Mouse (Mus musculus): ENCODE measurements around the gene Arid1b. TPM values are rescaled to one million over a fixed set of nuclear protein-coding genes. Genes with fewer than 3 reads are reported as not detected.
"Not testable (repeated sequence)": the region's sequence is repeated elsewhere in the genome, so short reads cannot be mapped to it uniquely, and the experiment has no call there.

Arid1b gene
- polyA plus RNA-seq, 1 experiment from 2014 or later = 7.2 TPM

- DNase-seq (ENCODE audit: low spot score) = no peak
- ATAC-seq = peak; percentile 50
- H3K4me1 ChIP-seq (ENCODE audit: insufficient read depth, low read depth, low read length) = peaks cover 9% of the 10 kb centered on the region; the same call in 1 of the 2 replicates
- no peaks in the 10 kb centered on the region for H3K27me3 ChIP-seq (replicated peaks; ENCODE audit: insufficient read depth, low read length)
- H3K4me2 ChIP-seq (replicated peaks; ENCODE audit: low read depth, low read length) = no peak overlapping the region
- TF ChIP-seq EP300 (IDR thresholded peaks at IDR 0.05) = no peak
- no peak for TF ChIP-seq CTCF (IDR thresholded peaks at IDR 0.05)
- H3K36me3 ChIP-seq (ENCODE audit: insufficient read depth, low read length) = no peaks in the 10 kb centered on the region
- no peak overlapping the region for H3K27ac ChIP-seq (ENCODE audit: low read length)
- no peak overlapping the region for H3K9ac ChIP-seq (replicated peaks; ENCODE audit: low read depth)
- no peaks in the 10 kb centered on the region for H3K9me3 ChIP-seq (ENCODE audit: low read length)
- 45% methylated on average over 16 of the region's 16 CpGs for WGBS
- H3K4me3 ChIP-seq (ENCODE audit: low read depth, low read length) = no peak overlapping the region
These were observed 97.4 kb downstream of the Arid1b start for GRCm38 (mm10) chr17:5091490-5091889.

GRCm38 (mm10) chr17:5091934-5092333 is 97.8 kb downstream of the Arid1b start:
- Histone ChIP-seq H3K36me3 (ENCODE audit: insufficient read depth, low read length) (no peaks in the 10 kb centered on the region), H3K4me2 (replicated peaks; ENCODE audit: low read depth, low read length) (no peak overlapping the region), H3K27ac (ENCODE audit: low read length) (no peak overlapping the region), H3K9ac (replicated peaks; ENCODE audit: low read depth) (no peak overlapping the region), H3K27me3 (replicated peaks; ENCODE audit: insufficient read depth, low read length) (no peaks in the 10 kb centered on the region), H3K4me3 (ENCODE audit: low read depth, low read length) (no peak overlapping the region), H3K4me1 (ENCODE audit: insufficient read depth, low read depth, low read length) (peaks cover 9% of the 10 kb centered on the region; the same call in 1 of the 2 replicates), H3K9me3 (ENCODE audit: low read length) (no peaks in the 10 kb centered on the region)
- ATAC-seq (no peak), DNase-seq (ENCODE audit: low spot score) (no peak)
- WGBS = 50% methylated on average over 10 of the region's 10 CpGs
- TF ChIP-seq EP300 (IDR thresholded peaks at IDR 0.05) (no peak), CTCF (IDR thresholded peaks at IDR 0.05) (no peak)

- not testable (repeated sequence) for H3K27me3 ChIP-seq (replicated peaks; ENCODE audit: insufficient read depth, low read length); H3K9me3 ChIP-seq (ENCODE audit: low read length); DNase-seq (ENCODE audit: low spot score); H3K27ac ChIP-seq (ENCODE audit: low read length); H3K36me3 ChIP-seq (ENCODE audit: insufficient read depth, low read length); H3K4me3 ChIP-seq (ENCODE audit: low read depth, low read length); ATAC-seq; H3K4me2 ChIP-seq (replicated peaks; ENCODE audit: low read depth, low read length); H3K9ac ChIP-seq (replicated peaks; ENCODE audit: low read depth)
- 64% methylated on average over 2 of the region's 2 CpGs for WGBS
- H3K4me1 ChIP-seq (ENCODE audit: insufficient read depth, low read depth, low read length) = peaks cover 16% of the 10 kb centered on the region; the same call in 1 of the 2 replicates
These were observed 99.2 kb downstream of the Arid1b start for GRCm38 (mm10) chr17:5093343-5093742.

- no peak overlapping the region for H3K4me3 ChIP-seq (ENCODE audit: low read depth, low read length)
- DNase-seq (ENCODE audit: low spot score) = no peak
These were observed 100.5 kb downstream of the Arid1b start for GRCm38 (mm10) chr17:5094636-5095035.

GRCm38 (mm10) chr17:5095741-5096140 is 101.6 kb downstream of the Arid1b start:
- peaks cover 16% of the 10 kb centered on the region; the same call in 1 of the 2 replicates for H3K4me1 ChIP-seq (ENCODE audit: insufficient read depth, low read depth, low read length)
- no peak overlapping the region for H3K9ac ChIP-seq (replicated peaks; ENCODE audit: low read depth)
- DNase-seq (ENCODE audit: low spot score) (no peak), ATAC-seq (no peak)
- no peaks in the 10 kb centered on the region for H3K36me3 ChIP-seq (ENCODE audit: insufficient read depth, low read length)
- TF ChIP-seq CTCF (IDR thresholded peaks at IDR 0.05) (no peak), EP300 (IDR thresholded peaks at IDR 0.05) (no peak)
- no peaks in the 10 kb centered on the region for H3K27me3 ChIP-seq (replicated peaks; ENCODE audit: insufficient read depth, low read length)
- H3K27ac ChIP-seq (ENCODE audit: low read length) = no peak overlapping the region
- 75% methylated on average over 13 of the region's 13 CpGs for WGBS
- H3K4me2 ChIP-seq (replicated peaks; ENCODE audit: low read depth, low read length) = no peak overlapping the region
- no peaks in the 10 kb centered on the region for H3K9me3 ChIP-seq (ENCODE audit: low read length)
- no peak overlapping the region for H3K4me3 ChIP-seq (ENCODE audit: low read depth, low read length)

More at GRCm38 (mm10) chr17:5094636-5095035, 100.5 kb downstream of the Arid1b start:
- WGBS = 63% methylated on average over 5 of the region's 5 CpGs
- no peak overlapping the region for H3K4me2 ChIP-seq (replicated peaks; ENCODE audit: low read depth, low read length)
- H3K9me3 ChIP-seq (ENCODE audit: low read length) = no peaks in the 10 kb centered on the region
- no peak overlapping the region for H3K27ac ChIP-seq (ENCODE audit: low read length)
- no peak overlapping the region for H3K9ac ChIP-seq (replicated peaks; ENCODE audit: low read depth)
- no peak; the same call in 1 of the 2 replicates for ATAC-seq
- no peaks in the 10 kb centered on the region for H3K27me3 ChIP-seq (replicated peaks; ENCODE audit: insufficient read depth, low read length)
- peaks cover 21% of the 10 kb centered on the region; the same call in 1 of the 2 replicates for H3K4me1 ChIP-seq (ENCODE audit: insufficient read depth, low read depth, low read length)
- no peaks in the 10 kb centered on the region for H3K36me3 ChIP-seq (ENCODE audit: insufficient read depth, low read length)
- TF ChIP-seq EP300 (IDR thresholded peaks at IDR 0.05) = no peak
- no peak for TF ChIP-seq CTCF (IDR thresholded peaks at IDR 0.05)

GRCm38 (mm10) chr17:5097046-5097445 is 102.9 kb downstream of the Arid1b start:
- H3K4me2 ChIP-seq (replicated peaks; ENCODE audit: low read depth, low read length) = no peak overlapping the region
- TF ChIP-seq EP300 (IDR thresholded peaks at IDR 0.05) (no peak), CTCF (IDR thresholded peaks at IDR 0.05) (no peak)
- H3K9me3 ChIP-seq (ENCODE audit: low read length) = no peaks in the 10 kb centered on the region
- no peaks in the 10 kb centered on the region for H3K36me3 ChIP-seq (ENCODE audit: insufficient read depth, low read length)
- peaks cover 23% of the 10 kb centered on the region; the same call in 1 of the 2 replicates for H3K4me1 ChIP-seq (ENCODE audit: insufficient read depth, low read depth, low read length)
- ATAC-seq = no peak
- no peak overlapping the region for H3K27ac ChIP-seq (ENCODE audit: low read length)
- no peak overlapping the region for H3K4me3 ChIP-seq (ENCODE audit: low read depth, low read length)
- WGBS = 90% methylated on average over 4 of the region's 4 CpGs
- DNase-seq (ENCODE audit: low spot score) = no peak
- no peak overlapping the region for H3K9ac ChIP-seq (replicated peaks; ENCODE audit: low read depth)
- no peaks in the 10 kb centered on the region for H3K27me3 ChIP-seq (replicated peaks; ENCODE audit: insufficient read depth, low read length)

Data from lung, postnatal 0 days (tissue).